10 mouse cellular contexts compared by ENCODE assay signal in genomic region chr8:46946181-46946580, GRCm38 (mm10). TPM values are rescaled to one million over a fixed set of nuclear protein-coding genes. Genes with fewer than 3 reads are reported as not detected.
A peak's percentile ranks its signal among the peaks of the same experiment; 100 is the strongest.
DNase-seq lines count a peak whose midpoint lies in the region; ATAC-seq and TF ChIP-seq lines count a peak whose summit lies in the region.
"Had no signal": no experiment of that assay in that cellular context is flagged by ENCODE, and none has a peak within 500 bp of the region (broad histone marks: within the 10 kb centered on the region; RNA-seq: fewer than 3 reads in every experiment).

No protein-coding gene starts in this region.

- no peak for TF ChIP-seq POLR2A in bone marrow macrophage, adult 2 months (IDR thresholded peaks at IDR 0.05; ENCODE audit: borderline replicate concordance, low read depth, low read length)

- DNase-seq in gastrocnemius, adult 2 months: no peak
- no peak for DNase-seq in gastrocnemius, postnatal 25 days
- DNase-seq in A20 (ENCODE audit: low read depth, low spot score) (peak; percentile 82), MN1 (ENCODE audit: low spot score) (no peak)
- peak; percentile 74 for DNase-seq in naive thymus-derived CD4-positive, alpha-beta T cell, adult 2 months (ENCODE audit: low read depth)
- no peak for DNase-seq in layer of hippocampus, adult 18-20 months (ENCODE audit: low spot score in 2 of 2)

- no peak overlapping the region for H3K4me3 ChIP-seq in gastrocnemius, adult 2 months
- no peak overlapping the region for H3K4me3 ChIP-seq in bone marrow macrophage, adult 2 months (ENCODE audit: insufficient read depth, low read length)
- H3K4me3 ChIP-seq: intestine, embryonic 15.5 days; lung, embryonic 15.5 days had no signal

- peak; percentile 49 for TF ChIP-seq CTCF in gastrocnemius, adult 2 months (IDR thresholded peaks at IDR 0.05)
- peak; percentile 40; the same call in 1 of the 2 replicates for TF ChIP-seq CTCF in bone marrow macrophage, adult 2 months (IDR thresholded peaks at IDR 0.05; ENCODE audit: low read depth, low read length)

- intact Hi-C loops in gastrocnemius, adult 2 months (cut with DNase I): no loop called here

- no peak for ATAC-seq in megakaryocyte-erythroid progenitor cell, adult 5-6 weeks (replicated peaks; ENCODE audit: low FRiP score, low TSS enrichment, poor library complexity, severe bottlenecking)
- ATAC-seq: intestine, embryonic 15.5 days had no signal

- no peak overlapping the region for H3K27ac ChIP-seq in gastrocnemius, adult 2 months
- H3K27ac ChIP-seq in bone marrow macrophage, adult 2 months (ENCODE audit: insufficient read depth, low read depth, low read length): no peak overlapping the region
- H3K27ac ChIP-seq: intestine, embryonic 15.5 days; lung, embryonic 15.5 days had no signal

- peaks cover 12% of the 10 kb centered on the region for H3K4me1 ChIP-seq in bone marrow macrophage, adult 2 months (ENCODE audit: control insufficient read depth, insufficient read depth, low read length)
- H3K4me1 ChIP-seq: intestine, embryonic 15.5 days; lung, embryonic 15.5 days had no signal

RNA-seq across cellular contexts. Expression of gene Enpp6, which starts 40.5 kb away (rescaled TPM):
- 1 to 10 TPM; 1.1 to 1.2 TPM for total RNA-seq in gastrocnemius, adult 2 months (2021)
- 1 to 10 TPM in 1 of 2 experiments, under 1 TPM in 1; 0.72 to 1.8 TPM for total RNA-seq in gastrocnemius, postnatal 25 days (2021)
- polyA plus RNA-seq in bone marrow macrophage, adult 2 months (2012; ENCODE audit: insufficient read depth, insufficient read length, missing spikeins): 0.16 and 0.36 TPM in 2 replicates
- total RNA-seq in megakaryocyte-erythroid progenitor cell, adult 5-6 weeks (2014; fragmentation: Nextera tagmentation): 0.77 and 1.7 TPM in 2 replicates
- not detected in 2 replicates for total RNA-seq in megakaryocyte-erythroid progenitor cell, adult 5-6 weeks (2017)
- 1 to 10 TPM; 5.0 to 6.4 TPM for total RNA-seq in layer of hippocampus, adult 18-20 months (2021)

Comparison
In these comparisons a context has a peak if more than half of its experiments do, and no peak if none do; other contexts are left out.
1. DNase-seq: peak in A20 (single experiment) and naive thymus-derived CD4-positive, alpha-beta T cell, adult 2 months (single experiment); none in gastrocnemius, adult 2 months (single experiment), gastrocnemius, postnatal 25 days (single experiment), MN1 (single experiment) and layer of hippocampus, adult 18-20 months (0 of 2).